Mouse (Mus musculus) ES-Bruce4 (cell line): Measurements from ENCODE around the gene Lce1a1.

Experiments
- CTCF ChIP-seq: IDR thresholded peaks from one replicate; pipeline ENCODE4 v1.8.1; 2011; ENCODE audit warnings: low read depth, low read length
- POLR2A ChIP-seq: IDR thresholded peaks from one replicate; pipeline ENCODE4 v1.8.1; 2011; ENCODE audit warnings: low read length; ENCODE audit not compliant: insufficient read depth

GRCm38 (mm10) chr3:92678947-92679346, 30.8 kb upstream of the Lce1a1 start, which contains the start of gene Lce1c:
- no peak for TF ChIP-seq CTCF
- no peak for TF ChIP-seq POLR2A
